Mouse (Mus musculus) retina, embryonic 14.5 days (tissue): ENCODE measurements around the gene Cacng3.
A peak's percentile ranks its signal among the peaks of the same experiment; 100 is the strongest.

Source experiments
- DNase-seq: peaks from one replicate; pipeline ENCODE4 v3.0.0-alpha.2; 2015; ENCODE audit warnings: low spot score

Gene Cacng3

GRCm38 (mm10) chr7:122723358-122723876, 53.1 kb downstream of the Cacng3 start:
- no peak for DNase-seq

GRCm38 (mm10) chr7:122726376-122726775, 56.1 kb downstream of the Cacng3 start:
- DNase-seq, result no peak

DNA sequence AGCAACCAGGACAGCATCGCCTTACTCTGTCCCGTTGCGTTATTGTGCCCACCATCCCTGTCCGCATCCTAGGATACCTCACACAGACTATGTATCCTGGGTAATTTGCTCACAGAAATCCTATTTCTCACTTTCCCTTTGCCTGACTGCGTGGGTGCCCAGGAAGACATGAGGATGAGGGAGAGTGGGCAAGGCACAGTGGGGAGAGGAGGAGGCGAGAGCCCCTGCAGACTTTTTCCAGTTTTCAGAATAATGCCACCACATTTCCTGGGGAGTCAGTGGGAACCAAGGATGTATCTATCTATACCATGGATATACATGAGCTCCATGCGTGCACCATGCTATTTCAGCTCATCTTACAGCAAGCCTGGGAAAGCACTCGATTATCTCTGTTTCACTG, 57.9 kb downstream of the Cacng3 start:
- no peak for DNase-seq

DNA sequence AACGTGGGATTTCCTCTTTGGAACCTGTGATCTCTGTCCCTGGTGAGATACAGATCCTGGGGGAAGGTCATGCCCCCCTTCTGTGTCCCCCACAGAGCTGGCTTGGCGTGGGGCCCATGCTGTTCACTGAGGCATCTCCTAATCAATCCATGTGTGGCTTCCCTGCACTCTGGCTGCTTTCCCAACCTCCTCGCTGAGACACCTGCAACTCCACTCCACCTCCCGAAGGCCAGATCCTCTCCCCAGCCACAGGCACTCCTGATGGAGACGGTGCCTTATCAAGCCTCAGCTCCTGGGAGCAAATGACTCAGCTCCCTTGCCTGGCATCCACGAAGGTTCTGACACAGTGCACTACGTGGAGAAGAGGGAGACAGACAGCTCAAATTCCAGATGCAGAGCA, 58.6 kb downstream of the Cacng3 start:
- no peak for DNase-seq

GRCm38 (mm10) chr7:122735323-122735722, 65.0 kb downstream of the Cacng3 start:
- DNase-seq, result peak; percentile 15

- DNase-seq, result no peak
Observed at GRCm38 (mm10) chr7:122738541-122738940, 68.2 kb downstream of the Cacng3 start.

DNA sequence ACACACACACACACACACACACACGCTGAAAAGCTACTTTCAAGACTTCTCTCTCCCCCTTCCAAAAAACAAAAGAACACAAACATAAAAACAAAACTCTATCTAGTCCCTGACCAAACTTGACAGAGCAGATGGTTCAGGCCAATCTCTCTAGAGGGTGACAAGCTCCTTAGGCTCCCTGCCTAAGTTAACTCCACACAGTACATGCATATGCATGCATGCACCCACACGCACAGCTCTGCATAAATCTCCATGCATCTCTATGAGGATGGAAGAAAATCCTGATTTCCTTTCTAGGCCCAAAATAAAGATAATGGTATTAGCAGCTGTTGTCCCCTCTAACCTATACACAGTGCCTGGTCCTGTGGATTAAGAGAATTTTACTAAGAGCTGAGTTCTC, 70.4 kb downstream of the Cacng3 start:
- DNase-seq, result no peak

- peak; percentile 29 for DNase-seq
Observed at GRCm38 (mm10) chr7:122755920-122756603, 85.8 kb downstream of the Cacng3 start.

DNA sequence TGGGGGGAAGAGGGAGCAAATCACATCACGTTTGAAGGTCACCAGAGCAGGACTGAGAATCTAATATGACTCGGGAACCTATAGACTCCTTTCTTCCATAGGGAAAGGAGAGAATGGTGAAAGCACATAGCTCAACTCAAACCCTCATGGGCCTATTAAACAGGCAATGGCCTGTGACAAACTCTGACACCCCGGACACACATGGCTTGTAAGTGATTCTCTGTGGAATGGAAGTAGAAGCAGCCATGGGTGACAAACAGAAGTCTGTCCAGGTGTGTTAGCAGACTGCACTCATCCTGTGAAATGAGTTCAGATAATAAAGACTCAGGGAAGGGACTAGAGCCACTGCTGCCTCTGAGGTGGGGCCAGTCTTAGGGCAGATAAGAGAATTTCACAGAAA, 88.4 kb downstream of the Cacng3 start:
- no peak for DNase-seq

DNA sequence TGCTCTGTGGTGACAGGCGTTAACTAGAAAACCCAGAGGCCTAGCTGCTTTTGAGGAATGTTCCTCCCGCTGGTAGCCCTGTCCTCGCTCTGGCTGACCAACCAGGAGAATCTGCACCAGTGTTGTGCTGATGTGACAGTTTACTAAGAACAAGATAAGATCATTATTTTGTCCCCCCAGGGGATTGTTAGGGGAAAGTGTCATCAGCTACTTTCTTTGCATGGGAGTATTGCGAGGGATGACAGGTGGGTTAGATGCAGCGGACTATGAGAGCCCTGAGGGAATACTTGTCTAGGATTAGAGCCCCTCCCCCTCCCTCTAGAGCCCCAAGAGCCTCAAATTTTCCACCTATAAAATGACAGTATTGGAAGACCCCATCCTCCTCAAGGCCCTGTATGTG, 94.2 kb downstream of the Cacng3 start:
- peak; percentile 21 for DNase-seq

GRCm38 (mm10) chr7:122768292-122769020, 98.2 kb downstream of the Cacng3 start:
- no peak for DNase-seq

- no peak for DNase-seq
Observed at GRCm38 (mm10) chr7:122779601-122780000, 109.3 kb downstream of the Cacng3 start.

DNA sequence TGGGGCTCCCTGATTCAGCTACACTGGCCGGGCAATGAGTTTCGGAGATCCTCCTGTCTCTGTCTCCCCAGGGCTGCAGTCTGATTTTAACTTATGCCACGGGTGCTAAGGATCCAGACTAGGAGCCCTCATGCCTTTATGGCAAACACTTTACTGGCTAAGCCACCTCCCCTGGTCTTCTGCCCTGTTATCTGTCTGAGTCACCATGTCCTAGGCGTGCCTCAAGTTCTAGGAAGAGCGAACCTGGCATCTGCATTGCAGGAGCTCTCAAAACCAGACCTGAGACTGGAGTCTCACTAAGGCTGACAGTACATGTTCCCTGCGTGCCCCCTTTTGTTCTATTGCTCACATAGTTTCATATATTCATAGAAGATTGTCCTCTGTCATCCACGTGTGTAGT, 119.6 kb downstream of the Cacng3 start:
- DNase-seq, result no peak

- no peak for DNase-seq
Observed at GRCm38 (mm10) chr7:122793655-122794346, 123.5 kb downstream of the Cacng3 start.

DNA sequence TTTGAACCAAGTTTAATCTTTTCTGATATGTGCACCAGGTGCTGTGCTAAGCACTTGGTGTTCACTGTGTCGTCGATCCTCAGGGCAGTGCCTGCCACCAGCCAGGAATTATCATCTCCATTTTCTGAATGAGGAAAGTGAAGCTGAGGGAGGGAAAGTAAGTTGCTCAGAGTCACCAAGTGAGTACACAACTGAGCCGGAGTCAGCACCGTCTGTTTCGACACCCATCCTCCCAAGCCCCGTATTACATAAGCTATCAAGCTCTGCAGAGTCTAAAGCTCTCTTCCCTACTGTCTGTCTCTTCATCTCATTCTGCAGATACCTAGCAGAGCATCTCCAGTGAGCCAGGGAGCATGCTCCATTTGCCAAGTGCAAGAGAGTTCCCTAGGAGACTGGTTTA, 124.8 kb downstream of the Cacng3 start:
- no peak for DNase-seq

- DNase-seq, result no peak
Observed at GRCm38 (mm10) chr7:122800821-122801220, 130.5 kb downstream of the Cacng3 start.

GRCm38 (mm10) chr7:122803839-122804496, 133.7 kb downstream of the Cacng3 start:
- DNase-seq, result peak; percentile 4

DNA sequence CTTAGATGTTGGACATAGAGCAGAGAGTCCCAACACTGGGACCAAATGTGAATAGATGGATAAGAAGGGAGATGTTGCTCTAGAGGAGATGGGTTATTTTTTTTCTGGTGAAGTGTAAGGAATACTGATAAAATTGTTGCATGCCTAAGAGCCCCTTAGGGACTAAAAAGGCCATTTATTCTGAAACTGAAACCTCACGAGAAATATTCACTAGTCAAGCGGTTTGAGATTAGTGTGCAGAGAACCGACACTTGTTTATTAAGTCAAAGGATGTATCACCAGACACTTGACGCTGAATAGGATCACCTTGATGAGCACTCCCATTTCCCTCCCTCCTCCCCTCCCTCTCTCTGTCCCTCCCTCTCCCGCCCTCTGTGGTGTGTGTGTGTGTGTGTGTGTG, 136.2 kb downstream of the Cacng3 start:
- no peak for DNase-seq

DNA sequence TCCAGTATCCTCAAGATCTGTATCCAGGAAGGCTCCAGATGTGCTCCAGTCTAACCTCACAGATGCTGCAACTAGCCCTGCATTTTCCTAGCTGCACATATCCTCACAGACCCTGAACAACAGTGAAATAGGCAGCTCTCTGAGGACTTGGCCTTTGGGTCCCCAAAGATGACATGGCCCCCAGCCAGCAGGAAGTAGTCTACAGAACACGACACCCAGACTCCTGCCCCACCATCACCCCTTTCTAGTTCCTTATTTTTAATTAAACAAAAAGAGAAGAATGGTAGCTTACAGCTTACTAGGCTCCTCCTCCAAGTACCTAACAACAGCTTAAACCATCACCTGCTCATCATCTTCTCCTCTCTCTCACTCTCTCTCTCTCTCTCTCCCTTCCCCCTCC, 143.4 kb downstream of the Cacng3 start:
- no peak for DNase-seq

DNA sequence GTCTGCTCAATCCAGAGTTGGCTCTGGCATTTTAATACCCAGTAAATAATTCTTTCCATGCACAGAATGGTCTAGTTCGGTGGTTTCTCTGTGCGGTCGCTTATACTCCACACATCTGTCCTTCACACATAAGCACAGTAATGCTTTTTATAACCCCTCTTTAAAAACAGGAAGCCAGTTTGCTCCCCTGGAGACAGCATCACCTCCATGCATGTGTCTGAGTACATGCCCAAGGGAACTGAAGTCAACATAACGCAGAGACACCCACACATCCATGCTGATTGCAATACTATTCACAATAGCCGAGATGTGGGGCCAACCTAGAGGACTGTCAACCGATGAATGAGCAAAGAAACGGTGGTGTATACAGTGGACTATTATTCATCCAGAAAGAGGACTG, 147.3 kb downstream of the Cacng3 start:
- DNase-seq, result no peak
